Mouse (Mus musculus) left cerebral cortex, adult 11 months (tissue): ENCODE data around the gene Sin3a.

ENCODE experiments used
- DNase-seq: peaks from one replicate; pipeline ENCODE4 v3.0.0; 2022; ENCODE audit warnings: low spot score

Gene Sin3a

DNA sequence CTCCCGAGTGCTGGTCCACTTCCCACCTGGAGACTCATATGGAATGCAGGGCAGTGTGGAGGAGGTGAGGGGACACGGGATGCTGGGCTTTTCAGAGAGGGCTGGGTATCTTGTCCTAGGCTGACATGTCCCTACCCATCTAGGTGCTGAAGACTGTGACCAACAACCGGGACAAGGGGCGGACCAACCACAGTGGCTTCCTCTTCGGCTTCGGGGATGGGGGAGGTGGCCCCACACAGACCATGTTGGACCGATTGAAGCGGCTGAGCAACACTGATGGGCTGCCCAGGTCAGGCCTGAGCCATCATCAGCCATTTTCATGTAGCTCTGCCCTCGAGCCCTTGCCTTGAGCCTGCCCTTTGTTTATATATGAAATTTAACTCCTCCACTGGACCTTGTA is 65.9 kb downstream of the Sin3a start:
- DNase-seq = no peak

DNA sequence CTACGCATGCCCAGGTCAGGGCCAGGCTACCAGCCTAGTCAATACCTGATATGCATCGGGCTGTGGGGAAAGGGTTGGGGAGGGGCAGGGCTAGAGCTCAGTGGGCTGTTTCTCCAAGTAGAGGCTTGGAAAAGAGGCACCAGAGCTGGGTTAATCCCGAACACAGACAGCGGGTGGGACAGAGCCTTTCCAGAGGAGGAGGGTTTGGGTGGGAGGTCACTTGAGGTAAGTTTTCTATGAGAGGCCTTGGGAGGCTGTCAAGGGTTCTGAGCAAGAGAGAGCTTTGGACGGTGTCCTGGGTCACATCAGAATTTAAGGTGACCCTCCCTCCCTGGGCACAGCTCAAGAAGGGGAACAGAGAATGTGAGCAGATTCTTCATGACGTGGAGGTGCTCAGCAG is 66.7 kb downstream of the Sin3a start:
- DNase-seq = no peak

DNA sequence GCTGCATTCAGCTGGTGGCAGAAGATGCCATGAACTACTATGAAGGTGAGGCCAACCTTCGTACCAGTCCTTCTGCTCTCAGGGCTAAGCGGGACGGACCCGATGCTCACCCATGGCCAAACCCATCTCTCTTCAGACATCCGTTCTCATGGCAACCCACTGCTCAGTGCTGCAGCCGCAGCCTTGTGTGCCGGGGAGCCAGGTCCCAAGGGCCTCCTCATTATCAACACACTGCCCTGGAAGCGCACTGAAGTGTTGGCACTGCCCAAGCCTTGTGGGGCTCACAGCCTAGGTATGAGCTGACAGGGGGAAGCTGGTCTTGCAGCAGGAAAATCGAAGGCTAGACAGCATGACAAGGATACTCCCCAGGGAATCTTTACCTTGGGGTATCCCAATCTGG is 67.3 kb downstream of the Sin3a start:
- DNase-seq = no peak

DNA sequence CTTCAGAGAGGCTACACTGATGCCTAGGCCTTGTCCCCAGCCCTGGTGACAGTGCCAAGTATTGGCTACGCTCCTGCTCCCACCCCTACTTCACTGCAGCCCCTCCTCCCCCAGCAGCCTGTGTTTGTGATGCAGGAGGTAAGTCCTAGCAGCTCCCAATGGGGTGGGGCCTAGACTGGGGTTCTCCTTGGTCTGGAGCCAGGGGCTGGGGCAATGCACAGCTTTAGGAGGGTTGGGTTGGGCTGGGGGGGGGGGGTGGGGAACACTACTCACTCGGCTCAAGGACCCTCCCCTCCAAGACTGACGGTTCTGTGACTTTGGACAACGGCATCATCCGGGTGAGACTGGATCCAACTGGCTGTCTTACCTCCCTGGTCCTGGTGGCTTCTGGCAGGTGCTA is 67.7 kb downstream of the Sin3a start:
- no peak for DNase-seq

DNA sequence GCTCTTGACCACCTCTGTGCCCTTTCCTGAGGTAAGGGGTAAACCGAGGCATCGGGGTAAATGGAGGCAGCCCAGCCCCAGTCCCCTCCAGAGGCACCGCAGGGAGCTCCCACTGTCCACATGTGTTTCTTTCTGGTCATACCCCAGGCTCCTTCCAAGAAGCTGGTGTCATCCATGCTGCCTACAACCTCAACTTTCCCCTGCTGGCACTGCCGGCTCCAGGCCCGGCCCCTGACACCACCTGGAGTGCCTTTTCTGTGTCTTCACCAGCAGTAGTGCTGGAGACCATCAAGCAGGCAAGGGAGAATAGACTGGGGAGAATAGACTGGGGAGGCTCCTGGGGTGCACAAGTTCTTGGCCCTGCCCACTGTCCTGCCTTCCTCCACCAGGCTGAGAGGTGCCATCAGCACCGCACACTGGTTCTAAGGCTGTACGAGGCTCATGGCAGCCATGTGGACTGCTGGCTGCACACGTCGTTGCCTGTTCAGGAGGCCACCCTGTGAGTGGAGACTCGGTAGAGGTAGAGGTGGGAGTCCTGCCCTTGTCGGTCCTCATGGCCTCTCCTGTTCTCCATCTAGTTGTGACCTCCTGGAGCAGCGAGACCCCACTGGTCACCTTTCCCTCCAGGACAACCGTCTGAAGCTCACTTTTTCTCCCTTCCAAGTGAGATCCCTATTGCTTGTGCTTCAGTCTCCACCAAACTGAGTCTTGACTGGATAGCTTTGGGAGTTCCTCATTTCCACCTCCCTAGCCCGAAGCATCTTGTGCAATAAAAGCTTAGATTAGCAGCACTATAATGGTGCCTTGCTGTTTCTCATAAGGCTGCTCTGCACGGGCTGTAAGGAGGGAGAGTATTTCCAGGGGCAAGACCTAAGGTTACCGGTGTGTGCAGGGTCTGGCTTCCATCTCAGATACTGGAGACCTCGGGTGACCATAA is 69.8 kb downstream of the Sin3a start:
- DNase-seq = no peak

DNA sequence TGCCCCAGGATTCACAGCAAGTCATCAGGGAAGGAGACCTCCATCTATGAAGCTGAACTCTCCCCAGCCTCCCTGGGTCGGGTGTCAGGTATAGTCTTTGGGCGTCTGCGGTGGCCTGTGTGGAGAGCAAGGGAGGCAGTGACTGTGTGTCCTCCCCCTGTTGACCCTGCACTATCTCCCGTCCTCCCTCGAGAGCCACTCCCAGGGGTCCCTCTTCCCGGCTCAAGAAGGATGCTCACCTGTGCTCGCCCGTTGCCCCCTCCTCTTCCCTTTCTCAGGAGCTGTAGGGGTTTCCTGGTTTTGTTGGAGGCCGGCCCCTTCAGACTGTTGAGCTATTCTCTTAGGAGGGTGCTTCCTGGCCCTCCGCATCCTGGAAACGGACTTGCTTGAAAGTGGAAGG is 71.4 kb downstream of the Sin3a start:
- no peak for DNase-seq

DNA sequence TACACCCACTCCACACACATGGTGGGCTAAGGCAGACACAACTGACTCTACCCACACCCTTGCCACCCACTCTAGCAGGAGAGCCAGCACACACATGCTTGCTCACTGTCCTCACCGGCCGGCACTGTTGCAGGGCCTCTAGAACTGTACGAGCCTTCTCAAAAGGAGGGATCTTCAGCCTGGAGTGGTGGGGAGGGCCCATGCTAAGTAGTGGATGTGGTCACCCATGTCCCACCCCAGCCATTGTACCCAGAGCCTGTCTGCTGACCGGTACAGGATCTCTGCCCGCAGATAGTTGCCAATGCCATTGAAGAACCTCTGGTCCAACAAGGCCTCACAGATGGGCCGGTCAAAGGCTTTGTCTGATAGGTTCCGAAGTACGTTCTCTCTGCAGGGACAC is 73.0 kb downstream of the Sin3a start:
- DNase-seq = no peak

DNA sequence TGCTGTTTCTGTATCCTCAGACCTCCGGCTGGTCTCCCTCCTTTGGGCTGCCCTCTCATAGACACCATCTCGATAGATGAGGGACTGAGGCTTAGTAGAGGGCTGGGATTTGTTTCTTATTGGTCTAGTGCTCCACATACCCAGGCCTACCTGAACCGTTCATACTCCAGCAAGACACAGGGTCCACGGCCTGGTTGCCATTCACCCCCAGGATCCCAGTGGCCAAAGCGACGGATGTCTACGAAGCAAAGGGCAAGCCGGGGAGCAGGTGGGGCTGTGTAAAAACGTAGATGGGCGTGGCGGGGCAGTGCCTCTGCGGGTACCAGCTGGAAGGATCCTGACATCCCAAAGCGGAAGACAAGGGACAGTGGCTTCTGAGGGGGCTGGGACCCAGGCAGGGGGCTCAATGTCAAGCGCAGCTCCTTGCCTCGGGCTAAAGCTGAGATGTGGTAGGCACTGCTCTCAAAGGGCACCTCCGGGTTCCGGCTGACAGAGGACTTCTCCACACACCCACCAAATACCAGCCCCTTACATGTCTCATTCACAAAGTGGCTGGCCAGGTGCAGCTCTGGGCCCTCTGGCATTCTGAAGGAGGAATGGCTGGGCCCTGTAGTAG is 74.7 kb downstream of the Sin3a start:
- DNase-seq = no peak

DNA sequence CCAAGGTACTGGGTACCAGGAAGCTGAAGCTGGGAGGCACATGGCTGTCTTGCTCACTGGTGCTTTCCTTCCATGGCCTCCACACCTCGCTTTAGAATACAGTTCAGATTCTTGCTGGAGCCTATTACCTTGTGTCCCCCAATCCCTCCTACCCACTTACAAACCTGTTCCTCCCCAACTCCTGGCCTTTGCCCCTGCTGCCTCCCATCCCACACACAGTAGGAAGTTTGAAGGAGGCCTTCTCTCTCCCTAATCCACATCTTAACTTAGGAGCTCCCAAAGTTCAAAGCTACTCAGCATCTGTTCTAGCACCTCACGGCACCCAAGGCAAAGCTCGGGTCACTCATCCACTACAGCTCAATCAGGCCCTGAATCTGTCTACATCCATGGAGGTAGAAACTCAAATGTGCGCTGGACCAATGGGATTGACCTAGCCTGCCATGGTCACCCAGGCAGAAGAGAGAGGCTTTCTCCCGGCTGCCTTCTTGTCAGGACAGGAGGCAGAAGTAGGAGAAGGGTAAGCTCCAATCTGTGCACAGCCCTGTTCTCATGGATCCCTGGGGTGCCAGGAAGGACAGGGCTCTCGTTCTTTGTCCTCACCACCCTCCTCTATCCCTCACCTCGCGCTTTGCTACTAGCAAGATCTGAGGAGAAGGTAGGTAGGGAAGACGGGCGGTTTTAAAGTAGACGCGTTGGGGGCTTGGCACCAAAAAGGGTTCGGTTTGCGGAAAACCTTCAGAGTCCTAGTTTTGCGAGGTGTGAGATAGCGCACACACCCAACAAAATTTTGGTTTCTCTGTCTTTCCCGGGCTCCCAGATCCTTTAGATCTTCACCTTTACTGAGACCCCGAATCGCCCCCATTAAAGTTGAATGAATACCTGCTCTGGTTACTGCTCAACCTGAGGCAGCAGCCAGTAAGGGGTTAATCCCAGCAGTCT is 75.6 kb downstream of the Sin3a start:
- no peak for DNase-seq

DNA sequence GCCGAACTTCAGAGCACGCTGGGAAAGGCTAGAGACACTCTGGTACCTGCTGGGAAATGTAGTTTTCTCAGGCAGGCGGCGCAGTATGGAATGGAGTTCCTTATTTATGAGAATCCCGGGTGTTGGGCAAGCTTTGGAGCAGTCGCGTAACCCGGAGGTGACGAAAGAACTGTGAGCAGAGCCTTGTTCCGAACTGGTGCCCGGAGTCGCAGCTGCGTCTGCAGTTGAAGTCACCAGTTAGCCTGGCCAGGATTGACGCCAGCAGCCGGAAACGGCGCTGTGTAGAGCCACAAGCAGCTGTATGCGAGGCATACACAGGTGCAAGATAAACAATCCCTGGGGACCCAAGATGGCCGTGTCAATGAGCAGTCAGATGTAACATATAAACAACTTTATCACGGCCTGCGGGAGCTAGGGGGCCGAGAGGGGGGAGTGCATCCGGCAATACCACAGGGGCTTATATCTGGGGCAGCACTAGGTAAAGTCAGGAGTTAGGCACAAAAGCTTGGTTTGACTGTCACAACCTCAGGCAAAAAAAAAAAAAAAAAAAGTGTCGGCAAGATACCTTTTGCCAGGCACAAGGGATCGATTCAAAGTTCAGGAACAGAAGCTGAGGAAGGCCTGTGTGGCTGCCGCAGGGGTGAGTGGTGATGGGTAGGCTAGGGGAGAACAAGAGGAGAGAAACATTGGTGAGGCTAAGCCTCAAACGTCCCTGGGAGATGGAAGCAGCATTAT is 76.5 kb downstream of the Sin3a start, which contains the start of gene Neil1:
Gene Neil1, minus strand, starts transcription at position 162 of the 735 bp plus-strand sequence.
- peak; percentile 92 for DNase-seq

DNA sequence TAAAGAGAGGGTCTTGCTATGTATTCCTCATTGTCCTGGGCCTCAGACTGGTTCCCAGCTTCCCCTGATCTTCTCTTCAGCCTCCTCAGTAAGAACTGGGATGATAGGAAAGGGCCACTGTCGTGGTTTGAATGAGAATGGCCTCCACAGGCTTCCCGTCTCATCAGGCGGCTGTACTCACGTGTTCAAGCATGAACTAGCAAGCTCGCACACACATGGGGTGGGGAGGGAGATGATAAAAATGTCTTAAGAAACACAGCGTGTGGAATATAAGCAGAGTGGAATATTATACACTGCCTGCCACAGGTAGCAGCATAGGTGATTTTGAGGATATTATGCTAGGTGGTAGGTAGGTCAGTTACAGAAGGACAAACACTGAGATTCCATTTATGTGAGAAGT is 77.2 kb downstream of the Sin3a start:
- no peak for DNase-seq

DNA sequence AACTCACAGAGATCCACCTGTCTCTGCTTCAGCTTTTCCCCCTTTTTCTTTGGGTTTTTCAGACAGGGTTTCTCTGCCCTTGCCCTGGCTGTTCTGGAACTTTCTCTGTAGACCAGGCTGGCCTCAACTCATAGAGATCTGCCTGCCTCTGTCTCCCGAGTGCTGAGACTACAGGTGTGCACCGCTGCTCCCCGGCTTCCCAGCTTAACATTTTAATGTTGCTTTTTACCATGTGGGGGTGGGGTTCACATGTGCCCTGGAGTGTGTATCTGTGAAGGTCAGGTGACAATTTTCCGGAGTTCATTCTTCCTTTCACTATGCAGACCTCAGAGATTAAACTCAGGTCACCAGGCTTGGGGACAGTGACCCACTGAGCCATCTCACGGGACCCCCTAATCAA is 78.4 kb downstream of the Sin3a start:
- no peak for DNase-seq

DNA sequence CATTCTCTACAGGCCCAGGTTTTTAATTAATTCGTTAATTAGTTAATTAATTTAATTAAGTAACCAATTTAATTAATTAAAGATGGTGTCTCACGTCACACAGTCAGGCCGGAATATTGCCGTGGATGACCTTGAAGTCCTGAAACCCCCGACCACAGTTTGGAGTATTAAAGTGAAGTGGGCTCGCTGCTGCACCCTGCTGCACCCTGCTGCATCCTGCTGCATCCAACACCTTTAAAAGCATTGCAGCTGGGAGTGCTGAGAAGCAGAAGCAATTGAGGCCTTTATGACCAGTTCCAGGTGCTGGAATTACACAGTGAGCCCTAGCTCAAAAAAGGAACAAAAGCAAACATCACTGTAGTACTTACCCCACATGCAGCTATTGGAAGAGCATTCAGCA is 80.5 kb downstream of the Sin3a start:
- no peak for DNase-seq

DNA sequence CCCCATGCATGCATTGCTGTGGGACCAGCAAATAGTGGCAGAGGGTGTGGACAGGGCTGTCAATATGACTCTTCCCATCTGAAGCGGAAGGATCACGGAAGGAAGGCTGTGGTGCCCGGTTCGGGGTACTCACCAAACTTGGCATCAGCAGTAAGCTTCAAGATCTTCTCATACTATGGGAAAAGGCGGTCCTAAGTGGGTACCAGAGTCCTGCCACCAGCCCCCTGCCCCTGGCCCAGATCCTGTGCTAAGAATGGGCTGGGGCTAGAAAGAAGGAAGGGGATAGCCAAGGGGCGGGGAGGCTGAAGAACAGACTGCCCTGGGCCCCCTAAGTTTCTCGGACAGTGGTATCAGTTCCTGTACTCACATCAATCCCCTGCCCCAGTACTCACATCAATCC is 84.5 kb downstream of the Sin3a start:
- no peak for DNase-seq

DNA sequence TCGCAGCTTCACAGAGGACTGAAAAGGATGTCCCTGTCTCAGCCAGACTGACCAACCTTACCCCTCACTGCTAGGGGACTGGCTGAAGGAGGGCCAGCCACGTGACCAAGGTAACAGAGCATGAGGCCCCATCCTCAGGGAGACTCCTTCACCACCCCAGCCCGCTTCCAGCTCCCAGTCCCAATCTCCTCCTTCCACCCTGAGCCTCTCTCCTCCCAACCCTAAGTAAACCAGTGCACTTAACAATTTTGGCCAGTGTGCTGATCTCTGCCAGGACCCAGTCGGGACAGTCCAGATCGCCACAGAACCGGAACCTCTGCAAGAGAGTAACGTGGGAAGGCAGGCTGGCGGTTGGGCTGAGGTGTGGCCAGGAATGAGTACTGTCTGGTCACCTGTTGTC is 85.0 kb downstream of the Sin3a start:
- no peak for DNase-seq

DNA sequence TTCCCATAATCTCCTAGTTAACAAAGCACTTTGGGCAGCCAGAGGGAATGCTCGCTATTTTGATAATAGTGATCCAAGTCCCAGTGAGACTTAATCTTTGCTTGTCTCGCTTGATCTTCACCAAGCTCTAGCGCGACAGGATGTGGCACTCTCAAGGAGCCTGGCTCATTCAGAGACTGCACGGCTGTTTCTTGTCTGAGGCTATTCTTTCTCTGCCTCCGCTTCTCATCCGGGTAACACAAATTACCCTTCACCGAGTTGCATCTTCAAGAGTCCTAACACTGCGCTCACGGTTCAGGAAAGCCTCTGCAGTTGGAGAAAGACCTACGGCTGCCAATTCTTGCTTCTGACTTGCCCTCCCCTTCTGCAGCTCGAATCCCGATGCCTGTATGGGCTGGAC is 85.7 kb downstream of the Sin3a start:
- DNase-seq = no peak

DNA sequence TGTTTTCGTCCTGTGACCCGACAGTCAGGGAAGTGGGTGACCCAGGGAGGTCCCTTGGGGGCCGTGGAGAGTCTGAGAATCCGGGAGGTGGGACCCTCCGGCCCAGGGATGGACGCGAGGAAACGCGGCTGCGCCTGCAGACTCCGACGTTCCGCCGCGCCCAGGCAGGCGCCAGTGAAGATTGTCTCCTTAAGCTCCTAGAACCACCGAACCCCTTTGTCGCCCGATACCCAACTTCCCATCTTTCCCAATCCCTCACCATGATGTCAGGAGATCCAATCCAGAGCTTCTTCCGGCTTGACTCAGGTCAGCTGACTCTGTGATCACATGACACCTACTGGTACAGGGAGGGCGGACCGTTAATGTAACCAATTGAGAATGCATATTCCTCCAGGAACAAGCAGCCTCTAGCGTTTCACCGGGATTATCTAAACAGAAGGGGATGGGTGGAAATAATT is 86.2 kb downstream of the Sin3a start, which contains the start of gene Commd4:
Gene Commd4, minus strand, starts transcription at position 319 of the 458 bp plus-strand sequence.
- peak; percentile 93 for DNase-seq

DNA sequence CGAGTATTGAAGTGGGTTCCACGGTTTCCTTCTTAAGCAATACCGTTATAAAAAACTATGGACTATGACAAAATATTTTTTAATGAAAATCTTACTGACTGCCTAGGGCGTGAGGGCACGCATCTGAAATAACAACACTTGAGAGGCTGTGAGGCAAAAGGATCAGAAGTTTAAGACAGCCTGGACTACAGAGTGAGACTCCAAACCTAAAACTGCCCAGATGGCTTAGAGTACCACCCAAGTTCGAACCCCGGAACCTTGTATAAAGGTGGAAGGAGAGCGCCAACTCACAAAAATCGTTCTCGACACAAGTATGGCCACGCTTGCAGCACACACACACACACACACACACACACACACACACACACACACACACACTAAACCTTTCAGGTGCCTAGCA is 86.7 kb downstream of the Sin3a start:
- DNase-seq = no peak

DNA sequence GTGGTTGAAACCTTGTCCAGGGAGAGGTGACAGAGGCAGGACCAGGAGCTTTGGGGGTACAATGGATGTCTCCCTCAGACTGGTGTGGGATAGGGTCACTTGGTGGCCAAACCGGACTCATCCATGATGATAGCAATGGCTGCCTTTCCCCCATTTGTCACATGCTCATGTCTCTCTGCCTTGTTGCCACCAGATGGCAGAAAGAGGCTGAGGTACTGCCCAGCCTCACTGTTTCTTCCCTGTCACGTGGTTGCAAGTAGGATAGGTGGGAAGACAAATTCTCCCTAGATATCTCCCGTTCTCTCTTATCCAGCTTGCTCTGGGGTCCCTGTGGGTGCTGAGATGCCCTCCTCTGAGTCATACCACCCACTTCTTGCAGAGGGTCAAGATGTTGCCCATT is 90.7 kb downstream of the Sin3a start:
- no peak for DNase-seq

DNA sequence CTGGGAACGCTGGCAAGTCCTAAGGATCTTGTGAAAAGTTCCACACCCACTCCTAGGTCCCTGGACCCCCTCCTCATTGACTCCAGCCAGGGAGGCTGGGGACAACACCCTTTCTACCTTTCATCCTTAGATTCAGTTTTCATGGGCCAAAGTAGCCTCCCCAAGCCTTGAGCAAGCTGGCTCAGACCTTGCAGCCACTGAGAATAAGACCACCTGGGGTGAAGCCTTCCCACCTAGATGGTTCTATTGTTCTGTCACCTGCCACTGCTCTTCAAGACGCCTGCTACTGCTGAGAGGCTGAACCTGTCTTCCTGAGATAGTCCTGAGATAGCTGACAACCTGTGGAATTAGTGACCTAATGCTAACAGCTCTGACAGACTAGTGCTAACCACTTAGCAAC is 91.3 kb downstream of the Sin3a start:
- no peak for DNase-seq

DNA sequence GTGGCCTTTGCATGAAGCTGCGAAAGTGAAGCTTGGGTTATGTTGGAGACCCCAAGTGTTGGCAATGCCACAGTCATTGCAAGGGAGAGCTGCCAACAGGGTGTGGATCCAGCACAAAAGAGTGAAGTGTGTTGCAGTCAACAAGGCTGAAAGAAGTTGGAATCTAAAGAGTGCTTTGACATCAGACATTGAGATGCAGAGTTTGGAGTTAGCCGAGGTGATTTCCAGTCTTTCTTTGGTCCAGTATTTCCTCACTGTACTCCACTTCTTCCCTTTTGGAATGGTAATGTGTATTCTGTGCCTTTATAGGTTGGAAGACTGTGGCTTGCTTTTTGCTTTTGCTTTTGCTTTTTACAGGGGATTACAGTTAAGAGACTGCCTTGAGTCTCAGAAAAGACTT is 94.3 kb downstream of the Sin3a start:
- no peak for DNase-seq

DNA sequence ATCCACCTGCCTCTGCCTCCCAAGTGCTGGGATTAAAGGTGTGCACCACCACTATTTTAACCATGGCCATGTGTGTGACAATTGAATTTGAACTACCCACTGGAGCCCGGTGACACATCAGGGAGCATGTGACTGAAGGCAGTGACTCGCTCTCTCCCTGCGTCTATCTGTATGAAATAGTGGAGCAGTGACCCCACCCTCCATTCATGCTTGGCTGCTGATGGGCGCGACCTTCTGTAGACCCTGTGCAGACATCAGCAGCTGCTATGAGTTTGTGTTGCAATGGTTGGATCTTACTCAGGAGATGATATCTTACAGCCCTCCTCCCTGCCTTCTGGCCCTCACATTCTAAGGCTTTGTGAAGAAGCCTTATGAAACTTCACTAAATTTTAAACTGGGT is 96.6 kb downstream of the Sin3a start:
- DNase-seq = no peak
